ENCODE assay signal across 1 mouse cellular context in the genomic region with DNA sequence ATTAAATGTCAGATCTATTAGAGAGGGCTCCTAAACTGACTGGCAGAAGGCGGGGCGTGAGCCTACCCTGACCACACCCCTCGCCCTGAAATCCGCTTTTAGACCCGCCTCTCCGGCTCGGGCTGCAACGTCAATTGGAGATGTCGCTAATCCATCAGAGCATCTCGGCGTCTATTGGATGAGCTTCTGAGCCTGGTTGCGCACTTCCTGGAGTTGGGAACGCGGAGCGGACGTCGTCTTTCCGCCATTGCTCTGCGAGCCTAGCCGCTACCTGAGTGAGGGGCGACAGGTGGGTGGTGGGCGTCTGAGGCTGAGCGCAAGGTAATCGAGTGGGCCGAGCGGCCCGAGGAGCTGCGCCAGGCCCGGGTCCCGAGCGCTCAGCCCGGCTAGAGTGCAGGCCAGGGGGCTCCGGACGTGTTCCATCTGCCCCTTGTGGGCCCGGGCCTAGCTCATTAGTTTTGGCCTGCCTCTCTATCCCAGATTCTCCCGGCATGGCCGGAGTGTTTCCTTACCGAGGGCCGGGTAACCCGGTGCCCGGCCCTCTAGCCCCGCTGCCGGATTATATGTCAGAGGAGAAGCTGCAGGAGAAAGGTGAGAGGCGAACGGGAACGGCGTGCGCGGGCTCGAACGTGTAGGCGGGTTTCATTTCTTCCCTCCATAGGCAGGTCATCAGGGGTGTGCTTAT.
TF ChIP-seq lines count a peak whose summit lies in the region.

Gene Prpf8, plus strand, starts transcription at position 216 of the 685 bp plus-strand sequence.

TF ChIP-seq in CH12.LX, 34 proteins besides CTCF, POLR2A, EP300 and RAD21 (continued from another document):
- peak; percentile 72; the same call in 1 of the 2 replicates for TF ChIP-seq E2F4 (IDR thresholded peaks at IDR 0.05; ENCODE audit: insufficient replicate concordance, low read depth, low read length)
- TF ChIP-seq NELFE (IDR thresholded peaks at IDR 0.05; ENCODE audit: low read depth, low read length) = peak; percentile 84
- no peak for TF ChIP-seq MAZ (IDR thresholded peaks at IDR 0.05; ENCODE audit: low read depth, low read length)
- peak; percentile 84 for TF ChIP-seq TCF12 (IDR thresholded peaks at IDR 0.05; ENCODE audit: low read depth, low read length)
- TF ChIP-seq CHD1 (IDR thresholded peaks at IDR 0.05; ENCODE audit: low read depth, low read length) = peak; percentile 88; the same call in 1 of the 2 replicates
- TF ChIP-seq IRF4 (IDR thresholded peaks at IDR 0.05; ENCODE audit: low read depth, low read length) = peak; percentile 24; the same call in 1 of the 2 replicates
- TF ChIP-seq SIN3A (IDR thresholded peaks at IDR 0.05; ENCODE audit: low read length) = peak; percentile 69; the same call in 1 of the 2 replicates
- TF ChIP-seq NRF1 (IDR thresholded peaks at IDR 0.05; ENCODE audit: low read depth, low read length) = peak; percentile 67
- no peak for TF ChIP-seq PAX5 (IDR thresholded peaks at IDR 0.05; ENCODE audit: low read length)
- peak; percentile 92 for TF ChIP-seq CHD2 (IDR thresholded peaks at IDR 0.05; ENCODE audit: low read length)
- TF ChIP-seq MAX (IDR thresholded peaks at IDR 0.05; ENCODE audit: low read length) = peak; percentile 35; the same call in 1 of the 2 replicates
- peak; percentile 90 for TF ChIP-seq HCFC1 (IDR thresholded peaks at IDR 0.05; ENCODE audit: low read depth, low read length)
- TF ChIP-seq KAT2A (IDR thresholded peaks at IDR 0.05; ENCODE audit: insufficient replicate concordance, low read length) = peak; percentile 85; the same call in 1 of the 2 replicates
- TF ChIP-seq ZMIZ1 (IDR thresholded peaks at IDR 0.05; ENCODE audit: low read depth, low read length) = peak; percentile 82
- peak; percentile 67 for TF ChIP-seq MXI1 (IDR thresholded peaks at IDR 0.05; ENCODE audit: low read depth, low read length)
- 0 out of 2 replicates have a peak, but pooled peaks have one; percentile 11 for TF ChIP-seq MEF2A (IDR thresholded peaks at IDR 0.05; ENCODE audit: borderline replicate concordance, low read depth, low read length)
- TF ChIP-seq SMC3 (IDR thresholded peaks at IDR 0.05; ENCODE audit: low read depth, low read length) = peak; percentile 3; the same call in 1 of the 2 replicates
- peak; percentile 72; the same call in 1 of the 2 replicates for TF ChIP-seq POLR2AphosphoS2 (IDR thresholded peaks at IDR 0.05; ENCODE audit: low read depth, low read length)
- peak; percentile 96 for TF ChIP-seq ELF1 (IDR thresholded peaks at IDR 0.05; ENCODE audit: low read depth, low read length)
- TF ChIP-seq TBP (conservative IDR thresholded peaks at IDR 0.05; ENCODE audit: low read depth, low read length) = peak; percentile 86
TF ChIP-seq in CH12.LX: peak in this region for 19.
